ENCODE assay signal across 15 mouse cellular contexts in genomic region chr9:122245471-122245870, GRCm38 (mm10).
"Had no signal": no experiment of that assay in that cellular context is flagged by ENCODE, and none has a peak within 500 bp of the region (broad histone marks: within the 10 kb centered on the region; RNA-seq: fewer than 3 reads in every experiment).

No protein-coding gene starts in this region.

- DNase-seq: gastrocnemius, adult 2 months; gastrocnemius, postnatal 10 days; gastrocnemius, postnatal 25 days; heart, adult 18-20 months; heart, postnatal 14 days; heart, postnatal 36 days; kidney, adult 11 months; kidney, adult 2 months; kidney, adult 9 months; kidney, postnatal 14 days; kidney, postnatal 36 days; layer of hippocampus, adult 9-11 months; liver; liver, embryonic 13.5 days; liver, postnatal 0 days had no signal
